Mouse (Mus musculus) kidney, embryonic 14.5 days (tissue): ENCODE results near the gene Nfe2l2. TPM values are rescaled to one million over a fixed set of nuclear protein-coding genes. Genes with fewer than 3 reads are reported as not detected.
"Not testable (repeated sequence)": the region's sequence is repeated elsewhere in the genome, so short reads cannot be mapped to it uniquely, and the experiment has no call there.

Experiments used
- ATAC-seq: fragments of 200-750 bp; cut with Nextera tagmentation; 2 replicates; pipeline ENCODE4 v1.8.0; 2017; ENCODE audit warnings: moderate number of reproducible peaks, mild to moderate bottlenecking, moderate TSS enrichment, moderate library complexity; ENCODE audit not compliant: low FRiP score, low TSS enrichment
- H3K27ac ChIP-seq: fragments of 300-500 bp; sonication (generic); 2 replicates; pipeline ENCODE4 v1.5.1; 2014; ENCODE audit warnings: low read depth, mild to moderate bottlenecking, low read length, moderate library complexity, mixed read lengths
- H3K27me3 ChIP-seq: fragments of 300-500 bp; sonication (generic); 2 replicates; pipeline ENCODE4 v1.6.1; 2014; ENCODE audit warnings: mild to moderate bottlenecking, low read length; ENCODE audit not compliant: control insufficient read depth, insufficient read depth
- H3K36me3 ChIP-seq: fragments of 300-500 bp; sonication (generic); 2 replicates; pipeline ENCODE4 v1.6.1; 2014; ENCODE audit warnings: low read length, mixed read lengths; ENCODE audit not compliant: control insufficient read depth, insufficient read depth
- H3K4me1 ChIP-seq: fragments of 300-500 bp; sonication (generic); 2 replicates; pipeline ENCODE4 v1.6.1; 2014; ENCODE audit warnings: low read length, mixed read lengths; ENCODE audit not compliant: control insufficient read depth, insufficient read depth
- H3K4me2 ChIP-seq: fragments of 300-500 bp; sonication (generic); replicated peaks from 2 replicates; pipeline ENCODE4 v1.6.1; 2014; ENCODE audit warnings: low read depth, mild to moderate bottlenecking, low read length
- H3K4me3 ChIP-seq: fragments of 300-500 bp; sonication (generic); 2 replicates; pipeline ENCODE4 v1.5.1; 2014; ENCODE audit warnings: mild to moderate bottlenecking, low read length
- H3K9ac ChIP-seq: fragments of 300-500 bp; sonication (generic); 2 replicates; pipeline ENCODE4 v1.6.1; 2014; ENCODE audit warnings: low read depth, mild to moderate bottlenecking, low read length, moderate library complexity
- H3K9me3 ChIP-seq: fragments of 300-500 bp; sonication (generic); 2 replicates; pipeline ENCODE4 v1.6.1; 2016; ENCODE audit warnings: low read length; ENCODE audit not compliant: control insufficient read depth
- WGBS: fragments of 180-500 bp; shearing (Covaris S2); extraction: QIAGEN DNeasy Blood & Tissue Kit; methylation state at CpG from one replicate; pipeline ENCODE4 v1.1.7; 2014; 5-methylcytosine and 5-hydroxymethylcytosine counted together
- polyA plus RNA-seq: library from polyadenylated mRNA; unstranded; fragments of >200 nt; fragmentation: Nextera tagmentation; extraction: Ambion mirVana; gene quantifications from 2 replicates; pipeline ENCODE4 v1.2.1, GENCODE M21; 2014

The Nfe2l2 gene
- polyA plus RNA-seq, 1 experiment from 2014 or later: 67.6 TPM

DNA sequence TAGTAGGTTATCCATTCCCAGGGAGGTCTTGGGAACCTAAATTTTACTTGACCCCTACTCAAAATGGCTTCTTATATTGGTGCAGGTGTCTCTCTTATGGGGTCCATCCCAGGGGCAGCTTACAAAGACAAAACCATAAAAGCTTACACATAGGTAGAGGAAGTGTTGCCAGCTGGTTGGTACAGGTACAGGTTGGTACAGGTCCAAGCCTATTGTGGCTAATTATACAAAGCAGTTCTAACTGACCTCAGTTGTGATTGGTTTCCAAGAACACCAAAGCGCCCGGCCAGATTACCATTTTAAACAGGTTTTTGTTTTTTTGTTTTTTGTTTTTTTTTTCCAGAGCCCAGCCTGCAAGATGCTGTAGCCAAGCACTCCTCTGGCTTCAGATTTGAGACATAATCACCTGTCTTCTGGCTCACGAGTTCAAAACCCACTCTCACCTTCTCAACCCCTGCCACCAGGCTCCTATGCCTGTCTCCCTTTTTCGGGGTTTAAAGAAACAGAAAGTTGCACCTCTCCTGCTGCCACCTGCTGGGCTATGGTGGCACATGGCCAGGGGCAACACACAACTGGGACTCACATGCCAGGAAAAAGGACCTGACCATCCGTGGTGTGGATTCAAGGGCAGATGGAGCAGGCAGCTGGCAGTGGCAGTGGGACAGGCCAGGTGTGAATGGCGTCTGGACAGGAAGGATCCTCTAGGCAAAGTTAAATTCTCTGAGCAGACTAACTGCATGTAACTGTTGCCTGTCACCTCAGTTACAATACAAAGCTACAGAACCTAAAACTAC, 68.0 kb downstream of the Nfe2l2 start:
- ATAC-seq: 0 out of 2 replicates have a peak, but pooled peaks have one; percentile 35
- 62% methylated on average over 6 of the region's 6 CpGs for whole genome bisulfite sequencing
- Histone ChIP-seq H3K9ac (no peak overlapping the region), H3K27me3 (no peaks in the 10 kb centered on the region), H3K9me3 (no peaks in the 10 kb centered on the region), H3K4me3 (no peak overlapping the region), H3K4me1 (0 out of 2 replicates have a peak, but pooled peaks cover 3% of the 10 kb centered on the region), H3K36me3 (no peaks in the 10 kb centered on the region), H3K27ac (no peak overlapping the region), H3K4me2 (no peak overlapping the region)

DNA sequence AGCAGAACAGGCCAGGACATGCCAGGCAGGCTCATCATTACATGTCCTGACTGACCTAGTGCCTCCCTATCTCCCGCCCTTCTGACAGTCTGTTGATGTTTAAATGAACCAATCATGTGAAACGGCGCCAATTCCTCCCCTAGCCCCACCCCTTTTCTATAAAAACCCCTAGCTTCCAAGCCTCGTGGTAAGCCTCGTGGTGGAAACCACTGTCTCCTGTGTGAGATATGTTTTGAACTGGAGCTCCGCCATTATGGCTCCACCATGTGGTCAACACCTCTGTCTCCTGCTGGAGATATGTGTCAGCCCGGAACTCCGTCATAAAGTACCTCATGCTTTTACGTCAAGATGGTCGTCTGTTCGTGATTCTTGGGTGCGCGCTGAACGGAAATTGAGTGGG, 70.0 kb downstream of the Nfe2l2 start:
- WGBS: 90% methylated on average over 14 of the region's 14 CpGs
- not testable (repeated sequence) for H3K9me3 ChIP-seq, H3K4me1 ChIP-seq, H3K4me3 ChIP-seq, ATAC-seq, H3K27ac ChIP-seq, H3K9ac ChIP-seq, H3K4me2 ChIP-seq, H3K27me3 ChIP-seq, H3K36me3 ChIP-seq

DNA sequence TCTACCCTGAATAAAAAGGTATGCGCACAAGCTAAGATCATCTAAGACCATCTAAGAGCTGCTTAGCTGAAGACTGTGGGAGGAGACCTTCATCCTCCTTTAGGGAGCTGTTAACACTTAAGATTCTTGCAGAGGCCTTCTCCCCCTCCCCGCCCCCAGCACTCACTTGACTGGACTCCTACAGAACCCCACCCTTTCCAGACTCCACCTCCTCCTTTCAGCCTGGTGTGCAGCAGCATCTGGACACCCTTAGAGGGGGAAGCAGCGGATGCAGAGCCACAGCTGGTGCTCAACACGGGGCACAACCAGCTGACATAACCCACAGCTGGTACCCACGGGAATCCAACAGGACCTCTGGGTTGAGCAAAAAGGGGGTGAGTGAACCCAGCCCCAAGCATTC, 70.7 kb downstream of the Nfe2l2 start:
- 66% methylated on average over 5 of the region's 5 CpGs for WGBS
- Histone ChIP-seq H3K9ac (no peak overlapping the region), H3K36me3 (no peaks in the 10 kb centered on the region), H3K27me3 (no peaks in the 10 kb centered on the region), H3K9me3 (no peaks in the 10 kb centered on the region), H3K4me2 (no peak overlapping the region), H3K4me3 (no peak overlapping the region), H3K27ac (no peak overlapping the region), H3K4me1 (0 out of 2 replicates have a peak, but pooled peaks cover 3% of the 10 kb centered on the region)
- peak; percentile 60; the same call in 1 of the 2 replicates for ATAC-seq

DNA sequence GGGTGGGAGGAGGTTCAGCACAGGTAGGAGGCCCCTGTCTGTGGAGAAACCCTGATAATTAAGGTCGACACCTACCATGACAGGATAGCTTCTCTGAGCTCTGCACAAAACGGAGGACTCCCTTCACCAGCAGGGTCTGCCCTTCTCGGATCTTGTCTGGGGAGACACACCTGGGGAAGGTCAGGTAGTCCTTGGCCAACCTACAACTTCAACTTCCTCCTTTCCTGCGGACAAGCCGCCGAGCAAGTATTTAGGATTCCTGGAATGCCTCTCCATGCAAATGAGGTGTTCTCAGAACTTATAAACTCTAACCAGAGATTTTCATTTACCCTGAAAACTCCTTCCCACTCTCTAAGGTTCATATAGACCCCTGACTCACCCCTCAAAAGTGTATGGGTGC, 71.1 kb downstream of the Nfe2l2 start:
- H3K4me3 ChIP-seq: no peak overlapping the region
- H3K9ac ChIP-seq: no peak overlapping the region
- 73% methylated on average over 6 of the region's 6 CpGs for WGBS
- ATAC-seq: no peak
- H3K36me3 ChIP-seq: no peaks in the 10 kb centered on the region
- H3K27ac ChIP-seq: no peak overlapping the region
- H3K4me1 ChIP-seq: 0 out of 2 replicates have a peak, but pooled peaks cover 3% of the 10 kb centered on the region
- H3K27me3 ChIP-seq: no peaks in the 10 kb centered on the region
- H3K4me2 ChIP-seq: no peak overlapping the region
- H3K9me3 ChIP-seq: no peaks in the 10 kb centered on the region

DNA sequence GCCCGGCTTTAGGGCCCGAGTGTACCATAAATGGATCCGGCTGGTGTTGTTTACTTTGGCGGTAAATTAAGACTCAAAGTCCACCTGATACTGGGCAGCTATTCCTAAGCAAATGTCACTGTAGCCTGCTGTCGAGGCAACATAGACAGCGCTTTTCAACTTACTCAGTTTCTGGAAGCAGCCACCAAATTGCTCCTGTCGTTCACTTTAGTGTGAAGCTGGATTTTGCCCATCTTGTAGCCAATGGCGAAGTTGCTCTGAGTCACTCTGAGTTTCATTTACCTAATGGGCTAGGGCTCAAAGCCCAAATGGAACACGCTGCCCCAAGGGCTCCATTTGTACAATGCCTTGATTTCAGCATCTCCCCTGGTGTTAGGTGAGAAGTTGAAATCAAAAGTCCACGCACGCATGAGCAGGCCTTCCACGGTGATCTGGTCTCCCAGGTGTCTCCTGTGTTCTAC, 71.7 kb downstream of the Nfe2l2 start:
- Histone ChIP-seq H3K36me3 (no peaks in the 10 kb centered on the region), H3K9ac (no peak overlapping the region), H3K9me3 (no peaks in the 10 kb centered on the region), H3K4me2 (no peak overlapping the region), H3K27me3 (no peaks in the 10 kb centered on the region), H3K4me3 (no peak overlapping the region), H3K4me1 (0 out of 2 replicates have a peak, but pooled peaks cover 3% of the 10 kb centered on the region), H3K27ac (no peak overlapping the region)
- no peak for ATAC-seq
- WGBS: 64% methylated on average over 12 of the region's 12 CpGs

DNA sequence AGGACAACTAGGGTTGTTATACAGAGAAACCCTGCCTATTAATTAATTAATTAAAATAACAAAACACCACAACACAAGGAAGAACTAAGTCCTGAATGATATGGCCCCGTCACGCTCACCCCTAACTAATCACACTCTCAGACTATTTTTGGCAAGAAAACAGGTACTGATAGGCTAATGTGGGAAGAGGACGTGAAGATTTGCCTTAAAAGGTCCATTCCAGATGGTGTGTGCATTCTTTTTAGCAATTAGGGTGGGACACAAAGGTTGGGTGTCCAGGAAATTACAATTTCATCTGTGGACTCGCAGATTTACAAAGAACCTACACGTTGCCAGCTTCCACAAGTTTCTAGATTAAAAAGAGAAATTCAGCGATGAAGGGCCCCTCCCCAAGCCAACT, 72.4 kb downstream of the Nfe2l2 start:
- H3K4me3 ChIP-seq: no peak overlapping the region
- WGBS: 89% methylated on average over 6 of the region's 6 CpGs
- H3K9ac ChIP-seq: no peak overlapping the region

DNA sequence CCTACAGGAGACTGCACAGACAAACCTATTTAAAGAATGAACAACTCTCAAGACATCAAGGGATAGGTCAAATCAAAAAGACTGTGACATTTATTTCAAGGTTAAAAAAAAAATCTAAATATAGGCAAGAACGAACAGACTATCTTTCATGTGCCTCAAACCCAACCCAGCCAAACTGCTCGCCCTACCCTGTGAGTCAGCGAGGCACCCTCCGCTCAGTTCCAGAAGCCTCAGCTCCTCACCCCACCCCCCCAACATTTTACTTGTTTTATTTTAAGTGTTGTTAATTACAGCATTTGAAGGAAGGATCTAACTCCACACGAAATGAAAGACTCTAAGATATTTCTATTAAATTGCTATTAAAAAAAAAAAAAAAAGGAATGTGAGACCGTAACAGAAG, 73.0 kb downstream of the Nfe2l2 start:
- no peak for ATAC-seq
- H3K9ac ChIP-seq: no peak overlapping the region
- no peak overlapping the region for H3K4me2 ChIP-seq
- WGBS: 72% methylated on average over 6 of the region's 6 CpGs
- no peak overlapping the region for H3K4me3 ChIP-seq
- H3K27ac ChIP-seq: no peak overlapping the region
- H3K36me3 ChIP-seq: no peaks in the 10 kb centered on the region
- H3K27me3 ChIP-seq: no peaks in the 10 kb centered on the region
- H3K4me1 ChIP-seq: 0 out of 2 replicates have a peak, but pooled peaks cover 3% of the 10 kb centered on the region
- H3K9me3 ChIP-seq: no peaks in the 10 kb centered on the region

More for the DNA sequence above, 72.4 kb downstream of the Nfe2l2 start:
- Histone ChIP-seq H3K27me3 (no peaks in the 10 kb centered on the region), H3K4me2 (no peak overlapping the region), H3K27ac (no peak overlapping the region), H3K9me3 (no peaks in the 10 kb centered on the region), H3K36me3 (no peaks in the 10 kb centered on the region), H3K4me1 (0 out of 2 replicates have a peak, but pooled peaks cover 3% of the 10 kb centered on the region)
- no peak for ATAC-seq

DNA sequence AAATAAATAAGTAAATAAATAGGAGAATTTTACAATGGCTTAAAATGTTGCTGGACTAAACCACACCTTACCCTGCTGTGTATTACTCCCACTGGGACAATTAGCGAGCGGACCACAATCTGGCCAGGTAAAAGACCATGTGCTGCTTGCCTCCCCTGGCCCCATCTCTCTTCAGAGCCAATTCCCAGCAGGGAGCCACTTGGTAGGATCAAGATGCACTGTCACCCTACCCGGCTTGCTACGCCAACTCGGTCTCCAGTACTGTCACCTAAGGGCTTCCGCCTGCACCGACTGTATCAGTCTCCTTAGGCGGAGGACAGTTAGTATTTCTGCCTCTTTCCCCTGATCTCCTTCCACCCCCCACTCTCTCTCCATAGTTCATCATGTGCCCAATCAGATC, 76.0 kb downstream of the Nfe2l2 start:
- H3K9ac ChIP-seq: no peak overlapping the region
- H3K4me1 ChIP-seq: 0 out of 2 replicates have a peak, but pooled peaks cover 3% of the 10 kb centered on the region
- no peak overlapping the region for H3K4me3 ChIP-seq
- H3K4me2 ChIP-seq: no peak overlapping the region
- H3K27ac ChIP-seq: no peak overlapping the region
- ATAC-seq: no peak
- no peaks in the 10 kb centered on the region for H3K36me3 ChIP-seq
- no peaks in the 10 kb centered on the region for H3K27me3 ChIP-seq
- 96% methylated on average over 8 of the region's 8 CpGs for WGBS
- no peaks in the 10 kb centered on the region for H3K9me3 ChIP-seq
